Mouse (Mus musculus) liver, postnatal 0 days (tissue): Measurements from ENCODE around the gene Aldh4a1.

Experiments used
- CTCF ChIP-seq: sonication (generic); IDR thresholded peaks from 2 replicates; pipeline ENCODE4 v1.5.1; 2016; ENCODE audit warnings: antibody characterized with exemption, low read depth
- EP300 ChIP-seq: IDR thresholded peaks from 2 replicates; pipeline ENCODE4 v1.6.1; 2016; ENCODE audit warnings: antibody characterized with exemption, low read depth, mild to moderate bottlenecking

DNA sequence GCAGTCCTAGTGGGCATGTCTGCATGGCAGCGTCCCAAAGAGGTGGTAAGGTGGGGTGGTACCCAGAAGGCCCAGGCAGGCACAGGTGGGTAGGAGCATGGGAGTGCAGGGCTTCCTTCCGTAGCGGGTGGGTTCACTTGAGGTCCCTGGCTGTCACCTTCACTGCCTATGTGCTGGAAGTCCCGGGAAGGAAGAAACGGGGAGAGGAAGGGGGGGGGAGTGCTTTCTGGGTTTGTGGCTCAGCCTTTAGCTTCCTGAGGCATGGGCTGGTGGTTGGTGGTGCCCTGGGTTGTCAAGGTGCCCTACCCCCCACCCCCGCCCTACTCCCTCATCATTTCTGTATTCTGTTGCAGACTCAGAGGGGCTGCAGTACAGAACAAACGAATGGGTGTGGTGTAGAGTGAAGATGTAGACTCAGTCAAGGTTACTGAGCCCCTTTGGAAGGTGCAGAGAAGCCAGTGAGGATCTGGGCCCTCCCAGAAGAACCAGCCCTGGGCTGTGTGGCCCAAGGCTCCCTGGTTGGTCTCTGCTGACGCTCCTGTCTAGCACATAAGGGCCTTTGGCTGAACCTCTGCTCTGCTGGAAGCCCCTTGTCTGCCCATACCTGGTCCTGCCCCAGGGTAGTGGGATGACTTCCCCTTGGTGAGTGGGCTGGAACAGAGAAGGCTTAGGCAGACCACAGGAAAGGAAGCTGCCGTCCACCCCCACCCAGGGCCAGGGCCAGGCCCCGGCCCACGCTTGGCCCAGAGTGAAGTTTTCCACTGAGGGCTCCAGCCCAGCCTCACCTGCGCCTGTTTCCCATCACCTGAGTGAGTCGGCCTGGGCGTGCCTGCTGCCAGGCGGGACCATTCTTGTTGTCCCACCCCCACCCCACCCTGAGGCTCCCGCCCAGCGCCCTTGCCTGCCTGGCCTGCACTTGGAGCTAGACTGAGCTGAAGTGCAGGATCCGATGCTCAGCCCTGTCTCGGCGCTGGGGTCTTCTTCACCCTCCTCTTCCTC lies 25.1 kb upstream of the Aldh4a1 start:
- TF ChIP-seq CTCF = no peak
- no peak for TF ChIP-seq EP300
